Mouse (Mus musculus) ES-E14 (cell line): ENCODE results near the gene Gpat2.

ENCODE experiments used
- CHD2 ChIP-seq: IDR thresholded peaks from 2 replicates; pipeline ENCODE4 v1.6.1; 2014; ENCODE audit warnings: mild to moderate bottlenecking, low read depth, low read length, inconsistent platforms
- HCFC1 ChIP-seq: IDR thresholded peaks from 2 replicates; pipeline ENCODE4 v1.6.1; 2012; ENCODE audit warnings: low read length, inconsistent platforms, borderline replicate concordance; ENCODE audit not compliant: insufficient read depth
- ZC3H11A ChIP-seq: IDR thresholded peaks from 2 replicates; pipeline ENCODE4 v1.6.1; 2012; ENCODE audit warnings: low read depth, mild to moderate bottlenecking, inconsistent platforms, low read length, borderline replicate concordance

DNA sequence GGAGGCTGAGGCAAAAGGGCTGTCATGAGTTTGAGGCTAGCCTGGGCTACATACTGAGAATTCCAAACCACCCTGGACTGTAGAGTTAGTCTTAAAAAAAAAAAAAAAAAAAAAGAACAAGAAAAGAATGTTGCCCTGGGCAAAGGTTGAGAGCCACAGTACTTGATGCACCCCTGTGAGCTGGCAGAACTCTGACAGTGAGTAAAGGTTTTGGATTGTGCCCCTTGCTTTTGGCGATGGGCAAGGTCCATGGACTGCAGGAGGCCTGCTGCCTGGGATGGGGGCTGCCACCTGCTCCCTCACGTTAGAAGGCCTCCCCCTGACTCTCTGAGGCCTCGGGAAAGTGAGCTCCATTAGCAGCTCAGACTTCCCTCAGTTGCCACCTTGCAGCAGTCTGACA, 8.3 kb upstream of the Gpat2 start:
- TF ChIP-seq CHD2 (no peak), ZC3H11A (no peak), HCFC1 (no peak)
